Mouse (Mus musculus): ENCODE data around the gene Ccser1. TPM values are rescaled to one million over a fixed set of nuclear protein-coding genes. Genes with fewer than 3 reads are reported as not detected.

Gene Ccser1
- total RNA-seq, 2 experiments from 2014 or later: 4.9 to 5.6 TPM

DNA sequence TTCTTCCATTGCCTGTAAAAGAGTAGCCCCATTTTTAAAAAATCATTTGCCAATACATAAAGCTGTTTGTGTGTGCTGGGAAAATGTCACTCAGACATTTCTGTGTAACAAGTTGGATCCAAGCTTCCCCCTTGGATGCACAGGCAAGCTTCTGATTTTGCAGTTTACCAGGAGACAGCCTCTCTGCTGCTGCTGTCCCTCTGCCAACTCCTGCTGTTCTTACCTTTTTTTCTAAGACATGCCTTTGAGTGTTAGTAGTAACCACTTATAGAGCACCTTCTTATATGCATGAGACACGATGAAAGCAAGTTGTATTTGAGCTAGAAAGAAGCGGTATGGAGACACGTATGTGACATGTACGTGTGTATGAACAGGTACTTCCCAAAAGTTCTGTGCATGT is 120.3 kb downstream of the Ccser1 start:
- no peak for DNase-seq

DNA sequence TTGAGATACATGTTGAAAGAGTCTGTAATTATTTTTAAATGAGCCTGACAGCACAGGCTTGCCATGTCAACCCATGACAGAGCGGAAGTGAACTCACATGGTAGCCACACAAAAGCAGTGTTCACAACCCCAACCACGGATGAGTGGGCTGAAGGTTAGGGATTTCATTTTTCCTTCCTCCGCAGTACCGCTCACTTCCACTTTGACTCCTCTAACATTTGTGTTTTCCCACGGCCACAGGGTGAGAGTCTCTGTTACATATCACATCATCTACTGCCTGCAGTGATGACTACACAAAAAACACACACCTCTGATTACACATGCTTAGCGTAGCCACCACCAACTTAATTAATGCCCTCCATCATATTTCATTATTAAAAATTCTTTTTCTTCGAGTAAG is 120.9 kb downstream of the Ccser1 start:
- no peak for DNase-seq

DNA sequence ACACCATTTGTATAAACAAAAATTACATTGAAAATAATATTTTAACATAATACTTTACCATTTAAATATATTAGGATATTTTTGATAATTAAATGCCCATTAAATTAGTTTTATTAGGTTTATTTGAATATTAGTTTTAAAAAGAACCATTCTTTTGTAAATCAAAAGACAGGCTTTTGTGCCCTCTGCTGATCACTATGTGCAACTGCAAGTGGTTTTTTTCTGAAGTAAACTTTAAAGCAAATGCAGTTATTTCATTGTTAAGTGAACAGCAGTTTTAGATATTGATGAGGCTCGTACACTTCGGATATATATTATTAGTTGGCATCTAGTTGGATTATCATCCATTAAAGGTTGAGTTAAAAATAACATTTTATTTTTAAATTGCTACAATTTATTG is 121.5 kb downstream of the Ccser1 start:
- DNase-seq: no peak

DNA sequence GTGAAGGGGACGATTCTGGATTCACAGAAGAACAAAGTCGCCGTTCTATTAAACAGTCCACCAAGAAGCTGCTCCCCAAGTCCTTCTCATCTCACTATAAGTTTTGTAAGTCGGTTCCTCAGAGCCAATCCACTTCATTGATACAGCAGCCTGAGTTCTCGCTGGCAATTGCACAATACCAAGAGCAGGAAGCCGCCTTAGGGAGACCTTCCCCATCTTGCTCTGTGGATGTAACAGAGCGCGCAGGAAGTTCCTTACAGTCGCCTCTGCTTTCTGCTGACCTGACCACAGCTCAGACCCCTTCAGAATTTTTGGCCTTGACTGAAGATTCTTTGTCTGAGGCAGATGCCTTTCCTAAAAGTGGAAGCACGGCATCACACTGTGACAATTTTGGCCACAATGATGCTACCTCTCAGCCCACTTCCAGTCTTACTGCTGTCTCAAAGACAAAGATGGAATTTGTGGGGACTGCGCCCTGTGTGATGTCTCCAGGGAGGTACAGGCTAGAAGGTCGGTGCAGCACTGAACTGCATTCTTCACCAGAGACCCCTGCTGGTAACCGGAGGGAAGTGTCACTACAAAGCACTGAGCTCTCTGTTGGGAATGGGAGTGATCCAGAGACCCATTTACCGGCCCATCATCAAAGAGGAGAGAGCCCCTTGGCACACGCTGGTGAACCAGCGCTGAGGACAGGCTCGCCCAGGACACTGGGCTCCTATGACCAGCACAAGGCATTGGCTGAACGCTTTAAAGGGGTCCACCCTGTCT is 131.4 kb downstream of the Ccser1 start:
- no peak for DNase-seq

DNA sequence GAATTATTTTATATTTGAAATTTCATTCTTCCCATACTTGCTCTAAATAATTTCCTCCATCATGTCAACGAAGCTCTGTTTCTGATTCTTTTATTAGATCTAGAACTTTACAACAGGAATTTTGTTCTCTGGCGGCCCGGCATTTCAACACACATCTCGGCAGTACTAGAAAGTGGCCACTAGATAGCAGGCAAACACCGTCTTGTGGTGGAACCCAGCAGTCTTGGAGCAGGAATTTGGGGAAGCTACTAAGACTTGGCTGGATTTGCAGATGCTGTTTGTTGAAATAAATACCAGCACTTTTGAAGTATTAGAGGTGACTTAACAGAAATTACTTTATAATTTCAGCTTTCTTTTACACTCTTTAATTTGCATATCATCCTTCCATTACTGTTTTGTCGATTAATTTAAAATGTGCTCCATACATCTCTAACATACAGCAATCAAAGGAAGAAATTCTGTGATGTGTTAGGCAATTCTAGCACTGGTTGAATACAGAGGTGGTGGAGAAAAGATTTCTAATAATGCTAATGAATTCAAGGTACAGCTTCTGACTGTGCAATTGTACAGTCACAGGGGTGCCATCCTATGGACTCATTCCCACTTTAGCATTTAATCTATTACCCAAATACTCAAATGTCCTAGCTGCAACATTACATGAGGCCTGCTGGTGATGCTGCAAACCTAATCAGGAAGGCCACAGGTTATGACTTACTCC is 135.9 kb downstream of the Ccser1 start:
- DNase-seq: peak; percentile 38

DNA sequence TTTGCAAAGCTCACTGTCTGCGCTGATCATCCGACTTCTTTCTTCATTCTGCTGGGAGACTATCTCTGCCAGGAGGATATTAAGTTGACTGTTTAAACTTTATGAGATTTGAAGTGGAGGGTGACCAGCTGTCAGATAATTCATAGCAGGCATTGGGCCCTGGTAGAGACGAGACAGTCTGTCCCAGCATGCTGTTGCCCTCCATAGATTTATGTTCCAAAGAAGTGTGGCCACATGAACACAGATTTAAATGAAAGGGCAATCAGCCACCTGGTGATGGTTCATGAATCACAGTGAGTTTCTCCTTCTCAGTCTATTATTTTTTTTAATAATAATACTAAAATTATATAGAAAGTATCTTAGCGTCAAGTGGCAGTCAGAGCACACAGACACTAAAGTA is 140.7 kb downstream of the Ccser1 start:
- no peak for DNase-seq

DNA sequence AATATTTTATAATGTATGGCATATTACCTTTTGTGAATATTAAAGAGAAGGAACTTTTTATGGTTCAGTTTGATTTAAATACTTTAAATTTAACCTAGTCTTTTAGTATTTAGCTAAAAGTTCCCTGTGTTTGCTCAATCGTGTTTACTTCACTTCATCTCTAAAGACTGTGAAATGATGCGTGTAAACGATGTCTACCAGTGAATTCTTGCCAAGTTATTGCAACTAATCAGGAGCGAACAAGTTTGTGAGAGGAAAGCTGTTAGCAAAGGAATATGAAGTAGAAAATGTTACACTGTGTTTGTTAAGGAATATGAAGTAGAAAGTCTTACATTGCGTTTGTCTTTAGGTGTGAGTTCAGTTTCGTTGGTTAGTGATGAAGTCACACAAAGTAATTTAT is 142.2 kb downstream of the Ccser1 start:
- no peak for DNase-seq

DNA sequence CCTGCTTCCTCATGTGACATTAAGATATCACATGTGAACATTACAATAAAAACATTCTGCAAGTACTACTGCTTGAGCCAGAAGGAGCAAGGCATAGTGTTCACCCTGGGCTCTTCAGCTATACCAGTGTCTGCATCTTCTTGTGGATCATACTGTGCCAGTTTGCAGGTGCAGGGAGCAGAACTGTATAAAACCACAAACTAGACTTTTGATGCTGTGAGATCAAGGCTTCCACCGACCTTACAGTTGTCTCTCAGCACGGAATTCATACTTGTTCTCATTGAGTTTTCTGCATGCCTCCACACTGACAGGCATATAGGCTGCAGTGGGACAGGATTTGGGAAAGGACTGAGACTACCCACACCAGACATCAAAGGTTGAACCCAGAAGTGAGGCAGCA is 146.0 kb downstream of the Ccser1 start:
- DNase-seq: no peak

DNA sequence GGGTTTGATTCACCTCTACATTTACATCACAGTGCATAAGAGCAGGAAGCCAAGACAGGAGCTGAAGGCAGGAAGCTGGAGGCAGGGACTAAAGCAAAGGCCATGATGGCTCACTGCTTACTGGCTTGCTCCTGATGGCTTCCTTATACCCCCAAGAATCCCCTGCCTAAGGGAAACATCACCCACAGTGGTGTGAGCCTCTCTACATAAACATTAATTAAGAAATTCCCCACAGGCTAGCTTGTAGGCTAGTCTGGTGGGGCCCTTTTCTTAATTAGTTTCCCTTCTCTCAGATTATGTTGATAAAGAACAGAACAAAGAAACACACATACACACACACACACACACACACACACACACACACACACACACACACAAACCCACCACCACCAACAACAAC is 148.9 kb downstream of the Ccser1 start:
- DNase-seq: no peak

DNA sequence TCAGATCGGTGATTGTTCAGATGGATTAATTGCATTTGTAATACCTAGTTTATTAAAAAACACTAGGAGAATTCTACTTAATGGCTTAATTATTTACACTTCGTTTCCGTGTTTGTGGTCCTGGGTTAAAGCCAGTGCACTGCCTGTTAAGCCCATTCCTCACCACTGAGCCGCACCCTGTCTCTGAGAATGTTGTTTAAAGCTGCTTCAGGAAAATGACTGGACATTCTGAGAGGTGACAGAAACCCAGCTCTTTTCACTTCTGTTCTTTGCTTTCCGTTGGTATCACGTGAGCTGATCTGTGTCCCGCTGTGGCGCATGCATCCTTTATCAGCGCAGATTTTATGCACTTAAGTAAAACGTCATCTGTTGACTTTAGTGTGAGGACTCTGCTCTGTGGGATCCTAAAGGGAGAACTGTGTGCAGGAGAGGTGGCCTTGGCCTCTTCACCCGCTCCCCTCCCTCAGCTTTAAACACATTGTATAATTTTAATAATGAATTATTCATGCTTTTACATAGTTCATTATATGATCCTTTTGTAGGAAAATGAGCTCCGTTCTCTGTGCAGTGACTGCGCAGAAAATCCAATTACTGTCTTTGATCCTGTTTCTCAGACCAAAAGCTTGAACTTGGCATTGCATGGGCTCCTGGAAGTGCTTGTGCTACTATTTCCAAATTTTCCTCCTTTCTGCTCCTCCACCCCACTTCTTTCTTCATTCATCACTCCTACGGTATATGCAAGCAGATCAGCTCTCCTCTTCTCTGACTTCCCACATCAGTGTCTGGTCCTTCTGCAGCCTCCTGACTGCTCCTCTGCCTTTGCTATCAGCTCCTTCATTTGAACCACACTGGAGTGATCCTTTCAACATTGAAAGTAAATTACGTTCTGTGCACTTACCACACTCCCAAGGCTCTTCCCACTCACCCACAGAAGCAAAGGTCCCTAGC is 149.7 kb downstream of the Ccser1 start:
- no peak for DNase-seq

DNA sequence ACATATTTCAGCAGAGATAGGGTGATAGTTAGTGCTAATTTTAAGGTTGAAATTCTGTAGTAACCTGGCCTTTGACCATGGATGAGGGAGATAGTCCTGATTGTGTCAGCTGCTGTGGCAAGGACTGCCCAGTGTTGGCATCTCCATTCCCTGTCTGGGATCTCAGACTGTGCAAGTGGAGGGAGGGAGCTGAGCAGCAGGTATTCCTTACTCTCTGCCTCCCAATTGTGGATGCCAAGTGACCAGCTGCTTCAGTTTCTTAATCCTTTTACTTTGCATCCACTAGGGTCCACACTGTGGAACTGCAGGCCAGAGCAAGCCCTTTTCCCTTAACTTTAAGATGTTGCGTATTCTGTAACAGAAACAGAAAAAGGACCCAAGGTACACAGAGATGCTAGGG is 154.3 kb downstream of the Ccser1 start:
- no peak for DNase-seq

DNA sequence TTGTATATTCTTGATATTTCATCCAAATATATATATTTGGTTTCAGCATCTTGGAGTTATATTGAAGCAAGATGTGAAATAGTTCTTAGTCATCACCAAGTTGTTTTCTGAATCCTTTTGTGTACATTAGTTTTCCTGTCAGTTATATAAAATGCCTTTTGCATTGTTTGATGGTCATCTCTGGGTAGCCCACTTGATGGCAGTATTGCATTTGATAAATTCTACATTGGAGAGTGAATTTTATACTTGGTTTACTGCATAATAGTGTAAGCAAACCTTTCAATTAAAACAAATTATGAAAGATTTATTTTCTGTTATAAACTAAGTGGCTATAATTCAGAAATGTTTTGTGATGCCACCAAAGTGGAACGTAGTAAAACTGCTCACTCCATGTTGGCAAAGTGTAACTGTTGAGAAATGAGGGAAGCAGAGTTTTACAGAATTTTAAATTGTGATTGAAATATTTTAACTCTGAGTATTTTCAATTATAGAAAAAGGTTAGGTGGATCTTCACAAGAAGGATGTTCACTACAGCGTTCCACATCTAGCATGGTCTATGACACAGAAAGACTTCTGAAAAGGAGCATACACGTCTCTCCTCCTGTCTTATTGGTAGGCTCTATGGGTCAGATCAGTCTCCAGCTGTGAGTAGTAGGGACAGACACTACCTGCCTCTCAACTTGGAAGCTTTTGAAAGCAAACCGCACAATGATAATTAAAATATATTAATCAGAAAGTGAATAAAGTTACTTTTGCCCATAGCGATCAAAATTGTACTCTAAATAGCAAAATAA is 167.1 kb downstream of the Ccser1 start:
- DNase-seq: peak; percentile 7

DNA sequence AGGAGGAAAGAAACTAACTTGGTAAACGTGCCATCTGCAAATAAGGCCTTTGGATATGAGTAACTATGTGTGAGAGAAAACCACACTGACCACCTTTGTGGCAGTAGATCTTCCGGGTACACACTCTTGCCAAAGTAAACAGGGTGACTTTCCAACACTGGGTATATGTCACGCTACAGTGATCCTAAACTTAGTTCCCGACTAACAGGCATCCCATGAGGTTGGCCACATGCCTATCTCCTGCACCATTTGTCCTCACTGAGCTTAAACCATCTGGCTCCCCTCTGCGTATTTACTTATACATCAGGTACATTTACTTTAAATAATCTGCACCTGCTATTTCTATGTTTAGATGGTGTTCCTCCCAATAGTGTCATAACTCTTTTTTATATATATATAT is 183.6 kb downstream of the Ccser1 start:
- no peak for DNase-seq

DNA sequence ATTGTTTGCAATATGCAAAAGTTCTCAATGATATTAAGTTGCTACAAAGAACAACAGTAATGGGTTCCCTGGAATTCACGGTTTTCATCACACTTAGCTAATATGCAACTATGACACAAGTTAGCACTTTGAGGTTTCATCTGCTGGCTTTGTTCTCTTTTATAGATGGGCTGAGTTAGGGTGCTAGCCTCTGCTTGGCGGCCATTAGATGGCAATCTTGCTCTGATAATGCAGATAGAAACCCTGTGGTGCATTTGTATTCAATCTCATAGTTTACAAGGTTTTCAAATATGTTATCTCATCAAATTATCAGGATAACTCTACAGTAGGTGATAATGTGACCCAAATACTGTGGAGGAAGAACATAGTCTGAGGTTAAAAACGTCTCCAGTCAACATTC is 202.4 kb downstream of the Ccser1 start:
- DNase-seq: no peak

DNA sequence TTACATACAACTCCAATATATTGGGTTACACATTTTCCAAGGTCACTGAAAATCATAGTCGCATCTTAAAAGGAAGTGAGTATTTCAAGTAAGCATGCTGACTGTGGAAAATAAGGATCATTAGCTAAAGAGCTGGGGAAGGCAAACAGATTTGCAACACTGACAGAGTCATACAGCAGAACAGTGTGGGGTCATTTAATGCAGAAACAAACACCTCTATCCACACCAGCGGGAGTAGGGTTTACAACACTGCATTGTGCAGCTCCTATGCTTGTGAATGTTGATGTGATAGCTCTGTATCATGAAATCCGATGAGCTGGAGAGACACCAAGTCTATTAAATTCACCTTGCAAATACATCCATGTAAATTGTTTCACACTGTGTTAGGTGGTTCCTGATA is 202.9 kb downstream of the Ccser1 start:
- no peak for DNase-seq

DNA sequence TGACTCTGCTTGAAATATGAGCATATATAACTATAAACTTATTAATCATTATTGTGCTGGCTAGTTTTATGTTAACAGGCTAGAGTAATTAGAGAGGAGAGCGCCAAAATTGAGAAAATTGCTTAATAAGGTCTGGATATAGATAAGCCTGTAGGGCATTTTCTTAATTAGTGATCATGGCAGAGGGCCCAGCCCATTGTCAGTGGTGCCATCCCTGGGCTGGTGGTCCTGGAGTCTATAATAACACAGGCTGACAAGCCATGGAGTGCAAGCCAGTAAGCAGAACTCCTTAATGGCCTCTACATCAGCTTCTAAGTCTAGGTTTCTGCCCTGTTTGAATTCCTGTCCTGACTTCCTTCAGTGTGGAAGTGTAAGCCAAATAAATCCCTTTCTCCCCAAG is 206.9 kb downstream of the Ccser1 start:
- DNase-seq: no peak

DNA sequence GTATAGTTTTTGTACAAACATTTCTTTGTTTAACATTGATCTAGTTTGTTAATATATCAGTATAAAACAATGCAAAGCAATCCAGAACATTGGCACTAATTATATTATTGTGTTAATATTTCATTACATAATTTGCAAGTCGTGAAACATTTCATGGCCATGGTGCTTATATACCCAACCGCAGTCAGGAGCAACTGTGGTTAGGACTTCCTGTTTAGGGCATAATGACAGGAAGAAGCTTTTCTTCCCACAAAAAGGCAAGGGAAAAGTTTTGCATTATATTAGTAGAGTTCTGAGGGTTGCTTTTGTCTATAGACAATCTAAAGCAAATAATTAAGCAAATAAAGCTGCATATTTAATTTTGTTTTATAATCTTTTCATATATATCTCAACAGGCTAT is 247.4 kb downstream of the Ccser1 start:
- DNase-seq: no peak

DNA sequence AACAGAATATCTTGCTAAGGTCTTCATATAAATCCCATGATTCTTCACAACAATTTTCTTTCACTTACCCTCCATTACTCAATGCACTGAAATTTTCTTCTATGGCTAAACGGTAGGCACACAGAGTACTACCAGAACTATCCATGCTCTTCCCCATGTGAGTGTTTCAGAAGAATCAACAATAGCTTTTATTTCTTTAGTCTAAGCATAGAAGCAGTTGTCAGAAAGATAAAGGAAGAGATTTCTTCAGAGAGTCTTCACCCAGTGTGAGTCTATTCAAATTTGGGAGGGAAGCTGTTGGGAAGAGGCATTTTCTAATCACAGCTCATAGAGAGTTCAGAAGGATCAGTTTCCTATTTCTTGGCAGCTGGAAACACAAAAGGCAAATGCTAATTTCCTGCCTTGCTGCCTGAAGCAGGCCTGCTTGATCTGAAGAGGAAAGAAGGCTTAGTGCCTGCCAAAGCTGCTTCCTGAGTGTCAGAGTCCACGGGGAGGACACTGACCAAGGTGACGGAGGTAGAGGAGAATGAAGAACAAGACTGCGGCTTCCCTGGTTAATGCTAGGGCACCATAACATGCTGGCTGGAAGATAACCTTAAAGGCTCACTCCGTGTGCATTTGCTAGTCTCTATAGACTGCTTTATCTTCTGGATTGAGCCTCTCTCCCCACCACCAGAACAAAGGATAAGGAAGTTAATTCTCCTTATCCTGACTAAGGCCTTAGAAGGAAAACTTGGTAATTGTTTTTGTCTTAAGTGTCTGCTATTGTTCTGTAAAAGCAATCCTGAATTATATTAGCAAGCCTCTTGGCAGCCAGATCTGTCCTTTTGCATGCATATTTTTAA is 251.0 kb downstream of the Ccser1 start:
- peak; percentile 7 for DNase-seq

DNA sequence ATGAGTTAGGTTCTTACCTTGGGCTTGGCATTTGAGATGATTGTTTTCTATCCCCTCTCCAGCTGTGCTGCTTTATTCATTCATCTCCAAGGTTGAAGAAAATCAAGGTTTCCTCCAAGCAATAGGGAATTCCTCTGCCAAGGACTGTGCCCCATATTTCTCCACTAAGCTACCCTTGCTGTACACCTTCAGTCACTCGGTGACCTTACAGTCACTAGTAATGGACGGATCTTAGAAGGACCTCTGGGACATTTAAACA is 251.5 kb downstream of the Ccser1 start:
- no peak for DNase-seq

DNA sequence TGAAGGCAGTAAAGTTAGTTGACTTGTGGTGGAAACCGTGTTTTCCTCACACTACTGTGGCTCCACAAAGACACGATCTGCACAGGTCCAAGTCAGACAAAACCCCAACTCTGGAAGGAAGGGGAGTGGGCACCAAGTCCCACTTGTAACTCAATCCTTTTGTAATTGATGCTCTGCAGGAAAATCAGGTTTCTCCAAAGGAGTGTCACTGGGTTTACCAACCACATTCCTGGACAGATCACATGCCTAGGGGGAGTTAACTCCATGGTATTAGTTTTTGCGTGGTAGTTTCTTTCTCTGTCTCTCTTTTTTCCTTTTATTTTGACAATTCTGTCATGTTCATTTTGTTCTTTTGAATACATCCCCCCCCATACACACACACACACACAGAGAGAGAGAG is 252.0 kb downstream of the Ccser1 start:
- no peak for DNase-seq

DNA sequence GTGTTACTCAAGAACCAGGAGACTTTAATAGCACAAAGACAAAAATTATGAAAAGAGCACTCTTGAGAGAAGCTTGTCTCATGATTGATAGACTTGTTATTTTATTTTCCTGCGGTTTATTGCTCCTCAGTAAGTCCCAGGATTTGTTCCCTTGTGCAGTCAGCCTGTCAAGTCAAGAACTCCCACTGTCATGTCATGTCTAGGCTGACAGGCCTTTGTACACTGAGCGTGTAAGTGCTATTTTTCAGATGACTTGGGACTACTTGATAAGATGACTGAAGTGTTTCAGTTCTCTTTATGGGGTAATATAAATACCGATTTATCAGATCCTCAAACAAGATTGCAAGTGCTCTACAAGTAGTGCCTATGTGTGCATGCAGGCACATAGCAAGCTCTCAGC is 252.6 kb downstream of the Ccser1 start:
- DNase-seq: no peak

DNA sequence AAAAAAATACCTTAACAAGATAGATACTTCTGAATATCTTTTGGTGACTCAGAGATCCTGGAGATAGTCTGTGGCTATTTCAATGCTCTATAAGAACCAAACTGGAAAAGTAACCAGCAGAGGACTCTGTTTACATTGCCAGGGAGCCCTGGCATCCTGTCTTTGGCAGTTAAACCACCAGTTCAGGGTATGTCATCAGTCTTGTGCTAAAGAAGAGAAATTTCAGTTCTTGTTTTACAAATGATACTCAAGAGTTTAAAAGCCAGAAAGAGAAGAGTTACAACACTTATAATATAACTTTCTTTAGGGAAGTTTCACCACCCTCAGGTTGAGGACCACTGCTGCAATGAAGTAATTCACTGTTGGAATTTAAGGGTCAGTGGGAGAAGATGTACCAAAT is 258.0 kb downstream of the Ccser1 start:
- no peak for DNase-seq

Measured in heart, postnatal 4 days (tissue).